Mouse (Mus musculus): ENCODE measurements around the gene Dlx4.

The Dlx4 gene

DNA sequence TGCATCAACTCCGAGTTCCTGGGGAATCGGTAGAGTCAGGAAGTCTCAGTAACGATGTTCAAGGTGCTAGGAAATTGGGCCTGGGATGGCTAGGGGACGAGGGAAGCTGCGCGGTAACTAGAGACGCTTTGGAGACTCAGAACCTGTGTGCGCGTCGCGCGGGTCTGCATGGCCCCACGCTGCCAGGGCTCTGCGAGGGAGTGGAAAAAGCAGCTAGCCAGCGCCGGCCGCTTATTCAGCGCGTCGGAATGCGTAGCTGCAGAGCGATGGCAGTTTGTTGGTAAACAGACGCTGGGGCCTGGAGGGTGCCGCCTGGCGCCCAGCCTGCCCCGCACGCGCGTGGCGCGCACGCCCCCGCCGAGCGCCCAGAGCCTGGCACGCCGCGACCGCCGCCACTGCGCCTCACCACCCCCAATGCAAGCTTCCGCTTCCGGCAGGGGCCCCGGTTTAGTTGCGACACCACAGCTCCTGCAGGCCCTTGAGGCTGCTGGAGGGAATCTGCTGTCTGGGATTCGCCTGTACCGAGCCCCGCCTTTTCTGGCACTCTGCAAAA, at the start of gene Dlx4:
Gene Dlx4, minus strand, starts transcription at position 413 of the 553 bp plus-strand sequence.
- DNase-seq = no peak

DNA sequence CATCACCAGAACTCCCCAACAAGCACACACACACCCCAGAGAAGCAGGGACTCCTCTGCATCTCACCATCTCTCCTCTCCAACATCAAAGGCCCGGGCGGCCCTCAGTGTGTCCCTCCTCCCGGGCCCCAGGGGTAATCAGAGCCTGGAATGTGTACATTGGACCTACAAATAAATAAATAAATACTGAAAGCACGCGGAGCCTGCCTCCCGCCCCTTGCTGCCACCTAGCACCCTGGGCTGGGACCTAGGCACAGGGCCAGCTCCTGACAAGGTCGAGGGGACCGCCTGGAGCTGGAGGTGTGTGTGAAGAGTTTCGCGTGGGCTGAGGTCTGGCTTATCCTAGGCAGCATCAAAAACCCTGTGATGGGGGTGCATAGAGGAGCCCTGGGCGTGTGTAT, 43.8 kb upstream of the Dlx4 start:
- DNase-seq = no peak

DNA sequence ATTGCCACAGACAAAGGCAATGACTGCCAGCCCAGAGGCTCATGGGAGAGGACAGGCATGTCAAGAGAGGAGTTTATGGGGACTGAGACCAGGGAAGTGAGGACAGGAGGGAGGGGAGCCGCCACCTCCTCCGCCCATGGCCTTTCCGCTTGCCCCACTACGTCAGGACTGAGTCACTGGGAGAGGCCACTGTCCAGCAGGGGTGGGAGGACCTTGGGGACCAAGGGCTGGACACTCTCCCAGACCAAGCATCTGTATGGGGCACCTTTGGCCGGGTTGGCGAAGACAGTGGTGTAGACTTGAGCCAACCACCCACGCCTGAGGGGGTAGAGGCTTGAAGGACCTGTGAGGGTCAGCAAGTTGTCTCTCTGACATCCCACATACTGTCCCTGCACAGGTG, 40.8 kb upstream of the Dlx4 start:
- no peak for DNase-seq

DNA sequence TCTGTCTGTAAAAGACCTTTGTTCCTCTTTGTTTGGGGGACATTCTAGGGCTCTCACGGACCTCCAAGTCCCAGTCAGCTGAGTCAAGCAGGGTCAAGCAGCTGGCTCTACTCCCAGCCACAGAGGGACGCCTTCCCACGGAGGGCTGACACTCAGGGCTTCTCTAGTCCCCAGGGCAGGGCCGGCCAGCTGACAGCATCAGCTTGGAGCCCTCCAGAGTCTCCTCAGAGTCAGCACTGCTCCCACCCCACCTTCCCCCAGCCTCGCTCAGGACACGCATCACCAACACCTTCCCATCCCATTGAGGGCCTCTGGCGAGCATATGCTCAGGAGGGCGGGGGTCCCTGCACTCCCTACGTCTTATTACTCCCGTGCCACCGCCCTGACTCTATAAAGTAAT, 39.6 kb upstream of the Dlx4 start:
- no peak for DNase-seq

DNA sequence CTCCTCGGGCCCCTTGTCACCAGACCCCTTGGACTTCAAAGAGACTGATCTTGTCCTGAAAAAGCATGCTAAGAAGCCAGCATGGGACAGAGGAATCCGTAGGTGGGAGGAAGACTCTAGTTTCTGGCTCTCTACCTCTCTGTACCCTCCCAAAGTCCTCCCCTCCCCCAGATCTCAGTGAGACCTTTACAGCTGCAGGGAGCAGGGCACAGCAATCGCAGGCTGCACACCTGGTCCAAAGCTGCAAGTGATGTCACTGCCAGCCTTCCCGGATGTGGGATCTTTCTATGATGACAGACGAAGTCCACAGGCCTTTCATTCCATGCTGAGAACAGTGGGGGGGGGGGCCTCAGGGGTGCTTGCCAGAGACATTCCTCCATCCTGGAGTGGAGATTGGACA, 38.5 kb upstream of the Dlx4 start:
- no peak for DNase-seq

DNA sequence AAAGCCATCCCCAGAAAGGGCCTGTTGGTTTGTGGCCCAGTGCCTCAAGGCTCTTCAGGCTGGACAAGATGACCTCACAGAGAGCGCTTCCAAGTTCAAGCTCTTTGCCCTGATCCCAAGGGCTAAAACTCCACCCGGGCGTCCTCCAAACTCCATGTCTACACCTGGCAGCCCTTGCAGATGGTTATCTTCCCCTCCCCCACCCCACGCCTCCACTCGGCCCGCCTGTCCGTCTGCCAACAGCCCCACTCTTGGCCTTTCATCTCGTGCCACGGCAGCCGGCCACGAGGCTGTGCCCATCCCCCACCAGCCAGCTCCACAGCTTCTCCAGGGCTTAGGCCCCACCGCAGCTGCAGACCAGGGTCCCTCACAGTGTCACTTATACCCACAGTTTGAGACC, 33.2 kb upstream of the Dlx4 start:
- DNase-seq = no peak

DNA sequence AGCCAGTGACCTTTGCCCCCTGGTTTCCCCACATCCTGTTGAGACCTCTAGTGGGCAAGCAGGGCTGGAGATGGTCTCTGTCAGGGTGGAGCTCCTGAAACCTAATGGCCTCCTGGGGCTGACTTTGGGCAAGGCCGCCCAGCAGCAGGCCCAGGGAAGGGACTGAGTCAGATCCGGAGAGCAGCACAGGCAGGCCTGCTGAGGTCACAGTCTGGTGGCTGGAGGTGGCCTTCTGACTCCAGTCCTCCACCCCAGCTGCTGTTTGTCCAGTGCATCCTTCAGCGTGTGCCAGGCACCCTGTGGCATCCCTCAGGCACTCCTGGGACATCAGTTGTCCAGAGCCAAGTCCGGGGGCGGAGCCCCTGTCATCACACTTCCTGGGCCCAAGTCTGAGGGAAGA, 19.8 kb upstream of the Dlx4 start:
- DNase-seq = no peak

DNA sequence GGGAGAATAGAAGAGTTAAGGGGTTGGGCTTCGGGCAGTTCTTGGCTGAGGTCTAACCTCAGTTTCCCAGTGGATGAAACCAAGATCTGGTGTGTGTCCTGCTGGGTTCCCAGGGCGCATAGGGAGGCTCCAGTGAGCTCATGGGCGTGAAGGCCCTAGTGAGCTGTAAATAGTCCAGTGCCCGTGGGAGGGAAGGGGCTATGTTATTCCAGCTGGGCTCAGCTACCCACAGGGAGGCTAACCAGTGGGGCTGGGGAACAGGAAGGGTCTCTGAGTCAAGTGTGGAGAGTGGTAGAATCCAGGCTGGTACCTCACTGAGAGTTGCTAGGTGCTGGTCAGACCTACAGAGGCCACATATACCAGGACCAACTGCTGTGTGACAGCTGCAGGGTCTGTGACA, 15.6 kb upstream of the Dlx4 start:
- DNase-seq = no peak

DNA sequence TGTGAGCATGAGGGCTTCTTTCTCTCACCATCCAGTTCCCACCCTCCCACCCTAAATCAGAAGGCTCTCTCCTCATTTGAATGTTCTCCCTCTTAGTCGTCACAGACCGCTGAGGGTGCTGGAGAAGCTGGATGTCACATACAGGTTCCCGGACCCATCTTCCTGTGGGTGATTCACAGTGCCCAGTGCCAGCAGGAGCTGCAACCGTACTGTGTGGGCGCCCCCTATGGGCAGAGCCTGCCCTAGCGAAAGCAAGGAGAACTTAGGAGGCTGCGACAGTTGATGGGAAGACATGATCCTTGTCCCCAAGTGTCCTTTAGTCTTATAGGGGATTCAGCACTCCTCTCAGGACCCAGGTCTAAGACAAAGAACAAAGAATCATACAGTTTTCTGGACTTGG, 14.6 kb upstream of the Dlx4 start:
- no peak for DNase-seq

DNA sequence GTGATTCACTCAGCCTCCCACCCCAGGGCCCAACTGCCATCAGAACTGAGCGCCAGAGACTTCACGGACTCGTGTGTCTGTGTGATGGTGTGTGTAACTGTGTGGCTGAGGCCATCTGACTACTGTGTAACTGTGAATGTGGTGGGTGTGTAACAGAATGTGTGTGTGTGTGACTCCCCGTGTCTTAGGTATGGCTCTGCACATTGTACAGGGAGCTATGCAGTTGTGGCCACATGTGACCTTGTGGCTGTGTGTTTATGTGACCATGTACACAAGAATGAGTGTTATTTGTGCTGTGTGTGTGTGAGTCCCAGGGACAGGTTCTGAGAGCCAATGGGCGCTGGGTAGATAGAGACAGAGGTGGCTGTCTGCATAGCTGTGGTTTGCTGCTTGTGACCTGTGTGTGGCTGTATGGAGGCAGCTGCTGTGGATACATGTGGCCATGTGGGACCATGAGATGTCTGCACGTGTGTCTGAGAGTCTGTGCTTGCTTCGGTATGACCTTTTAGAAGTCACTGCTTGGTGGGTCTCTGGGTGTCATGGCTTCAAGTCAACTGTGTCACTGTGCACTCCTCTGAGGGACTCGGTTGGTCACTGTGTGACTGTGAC, 13.8 kb upstream of the Dlx4 start:
- DNase-seq = no peak

DNA sequence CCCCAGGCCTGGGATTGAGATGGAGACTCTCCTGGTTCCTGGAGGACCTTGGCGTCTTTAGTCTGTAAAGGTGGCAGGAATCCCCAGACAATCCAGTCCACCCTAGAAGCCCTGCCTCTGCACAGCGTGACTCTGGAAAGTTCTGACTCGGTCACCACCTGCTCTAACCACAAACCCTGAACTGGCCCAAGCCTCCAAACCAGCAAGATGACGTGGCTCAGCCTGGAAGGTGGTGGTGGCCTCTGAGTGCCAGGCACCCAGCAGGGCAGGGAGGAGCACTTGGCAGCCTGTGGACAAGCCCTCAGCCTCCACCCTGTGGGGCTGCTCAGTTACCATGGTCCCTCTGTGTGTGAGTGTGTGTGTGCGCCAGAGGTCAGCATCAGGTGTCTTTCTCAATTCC, 11.8 kb upstream of the Dlx4 start:
- no peak for DNase-seq

DNA sequence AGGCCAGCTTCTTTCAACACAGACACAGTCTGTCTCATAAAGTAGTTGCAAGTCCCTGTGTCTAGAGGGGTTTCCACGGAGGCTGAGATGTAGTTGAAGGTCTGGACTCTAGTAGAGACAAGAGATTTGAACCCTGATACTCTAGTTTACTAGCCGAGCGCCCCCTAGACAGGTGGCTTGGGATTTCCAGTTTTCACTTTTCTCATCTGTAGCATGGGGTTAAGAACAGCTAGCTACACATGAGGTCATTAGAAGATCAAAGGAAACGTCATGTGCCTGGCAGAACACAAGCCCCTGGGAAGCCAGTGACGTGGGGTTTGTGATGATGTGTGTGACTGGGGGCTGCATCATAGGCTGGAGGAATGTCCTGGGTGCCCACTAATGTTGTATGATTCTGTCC, 11.3 kb upstream of the Dlx4 start:
- DNase-seq = no peak

DNA sequence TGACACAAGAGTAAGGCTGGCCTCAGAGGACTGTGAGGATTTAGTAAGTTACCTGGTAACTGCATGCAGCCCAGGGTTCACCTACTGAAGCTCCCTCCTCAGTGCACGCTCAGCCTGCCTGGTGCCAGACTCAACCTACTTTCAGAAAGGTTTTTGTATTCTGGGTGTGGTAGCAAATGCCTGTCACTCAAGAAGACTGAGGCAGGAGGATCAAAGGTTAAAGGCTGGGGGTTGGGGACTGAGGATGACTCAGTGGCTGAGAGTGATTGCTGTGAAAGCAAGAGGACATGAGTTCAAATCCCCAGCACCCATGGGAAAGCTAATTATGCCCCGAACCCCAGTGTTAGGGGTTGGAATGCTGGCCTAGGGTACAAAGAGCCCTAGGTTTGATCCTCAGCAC, 9.4 kb upstream of the Dlx4 start:
- DNase-seq = no peak

DNA sequence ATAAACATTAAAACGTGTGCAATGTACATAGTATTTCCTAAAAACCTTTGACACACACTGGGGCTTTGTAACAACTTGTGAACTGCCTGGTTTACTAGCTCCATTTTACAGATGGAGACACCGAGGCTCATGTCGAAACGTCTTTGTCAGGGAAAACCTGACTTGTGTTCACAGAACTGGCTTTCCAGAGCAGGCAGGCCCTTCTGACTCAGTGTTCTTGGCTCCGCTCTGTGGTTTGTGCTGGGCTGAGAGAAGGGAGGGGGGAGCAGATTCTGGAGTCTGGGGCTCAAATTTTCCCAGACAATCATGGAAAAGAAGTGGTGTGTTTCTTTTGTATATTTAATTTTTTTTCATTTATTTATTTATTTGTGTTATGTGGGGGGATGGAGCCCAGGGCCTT, 7.6 kb upstream of the Dlx4 start:
- no peak for DNase-seq

DNA sequence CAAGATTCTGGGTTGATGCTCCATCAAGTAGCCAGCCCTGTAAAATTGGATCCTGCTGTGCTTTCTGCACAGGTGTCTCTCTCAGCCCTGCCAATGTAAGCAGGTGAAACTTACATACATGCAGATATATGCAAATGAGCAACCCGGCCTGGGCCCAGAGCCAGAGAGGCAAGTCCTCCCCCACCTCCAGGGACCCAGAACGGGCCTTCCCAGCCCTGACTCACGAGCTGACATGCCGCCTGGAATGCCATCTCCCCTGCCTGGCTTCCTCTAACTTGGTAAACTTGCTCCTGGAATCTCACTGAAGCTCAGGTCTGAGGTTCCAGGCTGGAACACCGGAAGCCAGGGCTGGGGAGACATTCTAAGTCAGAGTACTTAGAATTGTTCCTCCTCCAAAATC, 7.1 kb upstream of the Dlx4 start:
- DNase-seq = no peak

DNA sequence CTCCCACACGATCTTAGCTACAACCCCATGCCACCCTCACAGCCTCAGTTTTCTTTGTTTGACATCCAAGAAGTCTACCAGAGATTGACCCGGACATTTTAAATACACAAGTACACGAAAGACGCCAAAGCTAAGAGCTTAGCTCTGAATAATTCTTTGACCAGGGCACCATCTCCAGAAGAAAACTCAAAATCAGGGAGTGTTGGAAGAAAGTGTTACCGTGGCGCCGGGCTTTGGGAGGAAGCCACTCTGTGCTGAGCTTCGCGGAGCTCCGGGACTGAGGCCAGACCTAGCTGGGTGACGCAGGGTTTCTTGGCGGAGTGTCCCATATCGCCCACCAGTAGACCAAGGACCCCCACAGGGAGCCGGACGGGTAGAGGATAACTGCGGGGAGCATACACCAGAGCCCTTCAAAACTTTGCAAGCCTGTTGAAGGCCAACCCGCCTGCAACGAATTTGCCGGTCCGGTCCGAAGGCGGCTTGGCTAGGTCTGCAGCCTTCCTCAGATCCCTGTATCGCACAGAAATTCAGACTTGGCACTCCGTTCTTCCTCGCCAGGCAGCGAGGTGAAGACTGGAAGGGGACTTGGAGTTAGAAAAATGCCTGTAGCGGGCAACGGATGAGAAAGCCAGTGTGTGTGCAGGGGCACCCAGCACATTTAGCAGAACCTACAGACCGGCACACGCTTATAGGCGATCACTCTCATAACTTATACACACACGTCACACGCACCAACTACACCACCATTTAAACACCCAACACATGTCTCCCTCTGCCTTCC, 4.4 kb upstream of the Dlx4 start:
- no peak for DNase-seq

DNA sequence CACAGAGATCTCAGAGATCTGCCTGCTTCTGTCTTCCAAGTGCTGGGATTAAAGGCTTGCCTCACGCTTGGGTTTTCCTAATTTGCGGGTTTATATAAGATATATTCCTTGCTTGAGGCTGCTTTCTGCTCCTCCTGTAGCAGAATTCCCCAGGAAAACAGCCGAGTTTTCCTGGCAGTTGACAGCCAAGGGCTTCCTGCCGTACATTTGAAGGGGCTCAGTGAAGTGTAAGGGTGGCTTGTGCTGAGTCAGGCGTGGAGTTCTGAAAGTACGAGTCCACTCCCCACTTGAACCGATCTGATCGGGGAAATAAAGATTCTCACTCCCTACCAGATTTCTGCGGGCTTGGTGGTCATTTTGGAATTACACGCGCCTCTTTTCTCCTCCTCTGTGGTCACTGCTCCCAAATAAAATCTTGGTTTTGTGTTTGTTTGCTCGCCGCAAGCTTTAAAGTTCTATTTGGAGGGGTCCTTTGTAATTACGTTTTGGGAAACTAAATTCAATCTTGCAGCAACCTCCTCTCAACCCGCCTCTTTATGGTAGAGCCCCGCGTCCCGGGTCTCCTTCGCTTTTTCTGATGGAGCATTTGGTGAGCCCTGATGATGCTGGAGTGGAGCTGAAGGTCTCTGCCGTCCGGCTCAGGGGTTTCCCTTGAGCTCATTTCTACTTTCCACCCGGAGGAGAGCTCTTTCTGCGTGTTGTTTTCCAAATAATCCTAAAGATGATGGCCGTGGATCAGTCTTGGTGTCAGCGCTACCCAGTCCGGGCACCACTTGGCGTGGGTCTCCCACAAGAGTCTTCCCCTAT, 3.6 kb upstream of the Dlx4 start:
- DNase-seq = no peak

DNA sequence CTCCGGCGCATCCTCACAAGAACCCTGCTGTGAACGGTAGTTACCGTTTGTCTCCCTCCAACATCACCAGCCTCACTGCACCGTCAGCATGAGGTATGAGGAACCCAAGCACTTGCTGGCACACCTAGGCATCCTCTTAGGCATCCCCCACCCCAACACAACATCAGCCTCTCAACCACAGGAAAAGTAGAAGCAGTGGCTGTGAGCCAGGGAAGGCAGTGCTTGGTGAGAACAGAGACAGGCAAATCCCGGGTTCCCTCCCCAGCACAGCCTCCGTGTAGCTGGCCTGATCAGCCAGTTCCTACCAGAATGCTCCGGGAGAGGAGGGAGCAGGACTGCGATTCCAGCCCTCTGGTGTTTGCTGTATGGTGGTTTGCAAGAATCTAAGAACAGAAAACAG, 2.7 kb upstream of the Dlx4 start:
- DNase-seq = no peak

DNA sequence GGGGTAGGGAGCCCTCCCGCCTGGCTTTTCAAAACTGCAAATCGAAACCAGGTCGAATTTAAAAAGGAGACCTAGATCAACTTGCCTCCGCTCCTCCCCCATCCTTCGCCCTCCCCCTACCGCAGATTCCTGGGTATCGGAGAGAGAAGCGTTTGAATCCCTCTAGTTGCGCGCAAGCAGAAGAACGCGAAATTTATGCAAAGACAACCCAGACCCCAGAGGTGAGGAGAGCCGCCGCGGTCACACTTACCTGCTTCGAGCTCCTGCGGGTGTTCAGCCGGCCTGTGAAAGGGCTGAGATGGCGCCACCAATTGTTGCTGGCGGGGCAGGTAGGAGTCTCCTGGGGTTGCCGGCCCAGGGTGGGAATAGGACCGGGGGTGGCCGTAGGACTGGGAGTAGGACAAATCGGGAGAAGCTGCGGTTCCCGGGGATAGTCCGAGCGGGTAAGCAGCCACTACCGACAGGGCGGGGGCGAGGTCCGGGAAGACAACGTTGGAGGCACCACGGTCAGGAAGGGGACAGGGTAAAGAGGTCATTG, 1.0 kb downstream of the Dlx4 start:
- no peak for DNase-seq

DNA sequence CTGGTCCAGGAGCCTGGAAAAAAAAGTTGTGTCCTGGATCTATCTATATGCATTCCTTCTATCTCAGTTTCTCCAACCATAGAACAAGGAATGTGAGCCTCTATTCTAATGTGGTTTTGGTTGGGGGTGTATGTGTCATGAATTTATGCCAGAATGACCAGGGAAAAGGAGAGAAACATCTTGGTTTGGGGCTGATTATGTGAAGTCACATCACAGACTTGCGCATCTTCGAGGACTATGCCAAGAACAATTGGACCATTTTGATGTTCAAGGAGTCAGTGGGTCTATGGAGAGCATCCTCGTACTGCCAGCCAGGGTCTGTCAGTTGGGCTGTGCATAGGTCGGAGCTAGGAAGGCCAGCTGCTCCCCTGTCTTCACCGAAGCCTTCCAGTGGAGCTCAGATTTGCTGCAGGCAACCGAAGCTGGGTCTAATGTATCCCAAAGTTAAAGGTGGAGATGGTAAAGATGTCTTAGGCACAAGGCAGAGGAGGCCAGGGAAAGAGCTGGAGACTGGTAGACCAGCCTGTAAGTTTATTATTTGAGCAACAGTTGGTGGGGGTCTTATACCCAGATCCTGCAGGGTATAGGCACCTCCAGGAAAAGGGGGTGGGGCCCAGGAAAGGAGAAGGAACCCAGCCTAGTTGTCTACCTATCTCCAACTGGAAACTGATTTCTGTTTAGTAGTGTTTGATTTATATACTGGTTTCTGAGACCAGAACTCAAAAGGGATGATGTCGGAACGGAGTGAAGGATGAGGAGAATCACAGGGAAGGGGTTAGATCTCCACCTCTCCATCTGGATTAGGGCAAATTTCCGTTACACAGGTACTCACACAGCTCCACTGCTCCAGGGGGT, 1.7 kb downstream of the Dlx4 start:
- no peak for DNase-seq

DNA sequence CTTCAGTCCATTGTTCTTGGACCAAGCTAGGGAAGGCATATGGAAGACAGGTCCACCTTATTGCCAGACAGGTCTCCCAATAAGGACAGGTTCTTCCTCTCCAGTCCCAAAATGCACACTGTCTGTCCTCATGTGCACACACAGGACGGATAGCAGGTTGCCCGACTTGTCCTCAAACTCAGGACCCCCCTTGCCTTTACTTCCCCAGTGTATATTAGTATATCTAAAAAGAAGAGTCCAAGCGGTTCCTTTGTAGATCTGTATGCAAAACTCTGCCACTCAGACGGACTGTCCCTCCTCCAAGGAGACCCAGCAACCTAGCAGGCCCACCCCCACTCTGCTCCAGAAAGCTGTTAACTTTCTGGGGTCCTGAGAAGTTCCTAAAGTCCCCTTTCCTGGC, 2.4 kb downstream of the Dlx4 start:
- DNase-seq = no peak

DNA sequence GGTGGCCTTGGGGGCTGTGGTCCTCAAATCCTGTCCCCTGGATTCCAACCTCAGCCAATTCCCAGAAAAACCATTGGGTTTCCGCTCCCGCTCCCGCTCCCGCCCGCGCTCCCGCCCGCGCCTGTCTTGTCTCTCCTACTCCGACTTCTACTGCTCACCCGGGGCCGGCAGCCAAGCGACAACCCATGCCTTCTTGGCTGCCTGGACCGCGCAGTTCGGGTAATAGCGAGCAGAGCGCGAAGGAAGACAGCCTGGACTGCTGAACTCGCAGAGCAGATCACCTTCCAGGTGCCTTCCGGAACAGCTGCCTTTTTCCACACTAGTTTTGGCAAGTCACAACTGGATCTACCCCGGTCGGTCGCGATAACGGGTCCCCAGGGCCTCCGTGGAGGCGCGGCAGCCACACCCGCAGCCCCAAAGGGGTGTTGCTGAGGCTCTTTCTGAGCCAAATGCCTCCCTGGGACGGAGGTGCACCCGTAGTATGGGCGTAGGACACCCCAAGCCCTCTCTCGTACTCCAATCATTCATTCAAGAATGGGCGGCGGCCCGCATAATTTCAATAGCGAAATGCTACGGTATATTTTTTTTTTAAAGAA, 3.0 kb downstream of the Dlx4 start:
- DNase-seq = no peak
